Mouse (Mus musculus) G1E (cell line): ENCODE results near the gene Tex13c2.

Source experiments
- CTCF ChIP-seq: IDR thresholded peaks from 2 replicates; pipeline ENCODE4 v1.5.1; 2012; ENCODE audit warnings: low read depth, low read length, inconsistent platforms, mixed read lengths
- GATA1 ChIP-seq: IDR thresholded peaks from 2 replicates; pipeline ENCODE4 v1.6.1; 2012; ENCODE audit warnings: borderline replicate concordance, low read length, inconsistent platforms, mixed read lengths
- GATA2 ChIP-seq: IDR thresholded peaks from 2 replicates; pipeline ENCODE4 v1.6.1; 2012; ENCODE audit warnings: low read depth, low read length, inconsistent platforms, borderline replicate concordance
- POLR2AphosphoS5 ChIP-seq: IDR thresholded peaks from 2 replicates; pipeline ENCODE4 v1.6.1; 2012; ENCODE audit warnings: low read depth, low read length, inconsistent platforms; ENCODE audit not compliant: insufficient replicate concordance
- TAL1 ChIP-seq: conservative IDR thresholded peaks from 2 replicates; pipeline ENCODE4 v1.6.1; 2012; ENCODE audit warnings: low read depth, low read length, inconsistent platforms, mixed read lengths

DNA sequence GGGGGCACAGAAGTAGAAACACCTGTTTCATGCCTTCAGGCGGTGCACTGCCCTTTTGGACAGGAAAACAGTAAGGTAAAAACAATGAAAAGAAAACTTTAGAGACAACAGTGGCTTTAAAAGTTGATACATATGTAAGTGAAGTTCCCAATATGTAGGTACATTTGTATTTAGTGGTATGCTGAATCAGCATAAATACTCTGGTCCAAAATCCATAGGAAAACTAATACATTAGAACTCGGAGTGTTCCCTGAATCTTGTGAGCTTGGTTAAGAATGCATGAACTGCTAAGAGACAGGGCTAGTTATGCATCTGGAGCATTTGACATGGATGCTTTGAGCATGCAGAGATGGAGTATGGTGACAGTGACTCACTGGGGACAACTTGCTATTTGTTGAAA is 33.4 kb downstream of the Tex13c2 start:
- TF ChIP-seq CTCF (no peak), GATA2 (no peak), TAL1 (no peak), GATA1 (no peak), POLR2AphosphoS5 (no peak)
